Mouse (Mus musculus) right cerebral cortex, postnatal 4 days (tissue): Measurements from ENCODE around the gene Pank1.

Experiments
- DNase-seq: peaks from one replicate; pipeline ENCODE4 v3.0.0-alpha.2; 2022

The Pank1 gene

GRCm38 (mm10) chr19:34877898-34878602 lies 1.2 kb downstream of the Pank1 start:
- DNase-seq, result peak; percentile 72

DNA sequence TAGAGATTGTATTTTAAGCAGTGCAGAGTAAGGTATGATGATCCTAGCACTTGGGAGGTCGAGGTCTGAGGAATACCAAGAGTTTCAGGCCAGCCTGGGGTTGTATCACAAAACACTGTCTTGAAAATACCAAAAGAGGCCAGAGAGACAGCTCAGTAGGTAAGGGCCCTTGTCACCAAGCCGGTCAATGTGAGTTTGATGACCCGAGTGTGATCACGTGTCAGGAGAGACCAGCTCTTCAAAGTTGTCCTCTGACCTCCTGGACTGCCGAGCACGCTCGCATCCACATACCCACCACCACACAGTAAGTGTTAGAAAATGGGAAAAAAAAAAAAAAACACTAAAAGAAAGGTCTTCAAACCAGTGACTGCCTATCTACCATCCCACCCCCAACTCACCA lies 2.6 kb downstream of the Pank1 start:
- DNase-seq, result no peak

DNA sequence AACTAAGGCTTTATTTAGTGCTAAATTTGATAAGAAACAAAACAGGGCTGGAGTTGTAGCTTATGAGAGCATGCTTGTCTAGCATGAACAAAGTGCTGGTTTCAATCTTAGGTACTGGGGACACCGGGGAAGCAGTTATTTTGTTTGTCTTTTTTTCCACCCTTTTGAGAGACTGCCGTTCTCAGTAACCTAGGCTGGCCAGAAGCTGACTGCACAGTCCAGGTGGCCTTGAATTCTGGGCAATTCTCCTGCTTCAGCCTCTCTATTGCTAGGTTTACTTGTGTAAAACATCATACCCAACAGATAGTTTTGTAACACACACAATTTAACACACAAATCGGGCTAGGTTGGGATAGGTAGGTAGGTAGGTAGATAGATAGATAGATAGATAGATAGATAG lies 9.9 kb downstream of the Pank1 start:
- no peak for DNase-seq

DNA sequence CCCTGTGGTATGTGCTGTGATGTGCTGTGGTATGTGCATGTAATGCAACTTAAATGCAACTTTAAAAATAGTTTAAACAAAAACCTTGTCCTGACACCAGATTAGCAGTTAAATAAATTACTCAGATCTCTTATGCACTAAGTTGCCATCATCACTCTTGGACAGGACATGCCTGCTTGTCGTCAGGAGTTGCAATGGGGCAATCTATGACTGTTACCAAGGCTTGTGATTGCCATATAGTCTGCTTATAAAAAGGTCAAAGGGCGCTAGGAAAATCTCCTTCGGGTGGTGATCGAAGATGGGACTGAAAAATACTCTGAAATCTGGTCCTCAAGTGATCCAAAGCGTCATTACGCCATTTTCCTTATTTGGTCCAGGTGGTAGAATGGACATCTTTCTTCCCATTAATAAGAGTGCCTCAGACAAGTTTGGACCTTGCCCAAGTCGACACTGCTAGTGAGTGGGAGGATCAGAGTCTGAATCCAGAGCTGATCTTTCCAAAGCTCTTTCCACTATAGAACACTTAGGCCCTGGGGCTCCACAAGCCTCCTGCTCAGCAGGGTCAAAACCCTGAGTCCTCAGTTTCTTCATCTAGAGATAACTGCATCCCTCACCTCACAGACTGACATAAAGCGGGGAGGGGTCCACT lies 11.0 kb downstream of the Pank1 start:
- no peak for DNase-seq

DNA sequence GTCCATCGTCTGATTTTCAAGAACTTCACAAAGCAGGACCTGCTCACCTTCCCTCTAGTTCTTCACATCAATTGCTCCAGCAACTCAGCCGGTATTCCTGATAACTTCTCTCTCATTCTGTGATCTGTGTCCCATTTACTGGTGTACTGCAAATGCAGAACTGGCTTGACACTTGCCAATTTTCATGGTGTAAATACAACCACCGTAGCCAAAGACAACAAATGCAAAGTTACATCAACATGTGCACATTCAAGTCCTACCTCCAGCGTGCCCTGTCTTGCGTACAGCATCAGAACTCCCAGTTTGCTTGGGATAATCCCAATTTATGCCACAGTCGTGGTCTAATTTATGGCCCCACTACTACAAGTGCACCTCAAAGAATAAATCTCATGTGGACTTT lies 15.5 kb downstream of the Pank1 start:
- no peak for DNase-seq

DNA sequence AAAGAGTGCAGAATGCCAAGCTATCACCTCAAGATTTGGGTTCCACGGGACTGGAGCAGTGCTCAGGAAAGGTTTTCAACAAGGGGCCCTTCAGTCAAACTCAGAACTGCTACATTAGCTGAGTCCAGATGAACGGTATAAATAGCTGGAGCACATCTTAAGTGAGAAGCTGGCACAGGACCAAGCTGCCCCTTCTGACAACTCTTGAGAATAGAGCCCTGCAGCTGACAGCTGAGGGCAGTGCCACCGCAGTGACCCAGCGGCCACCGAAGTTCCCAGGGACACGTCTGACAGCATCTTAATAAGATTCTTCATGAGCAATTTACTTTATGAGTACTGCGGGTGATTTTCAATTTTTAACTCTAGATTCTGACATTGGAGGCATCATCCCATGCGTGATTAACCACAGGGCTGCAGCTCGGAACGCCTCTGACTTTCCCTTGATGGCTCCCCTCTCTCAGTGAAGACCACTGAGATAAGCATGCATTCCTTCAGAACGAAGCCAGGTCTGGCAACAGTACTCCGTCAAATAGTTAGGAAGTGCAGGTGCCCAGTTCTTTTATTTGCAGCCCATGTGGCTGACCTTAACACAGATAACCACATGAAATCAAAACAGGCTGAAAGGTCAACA lies 23.1 kb downstream of the Pank1 start:
- peak; percentile 35 for DNase-seq

GRCm38 (mm10) chr19:34851161-34851560 lies 28.1 kb downstream of the Pank1 start:
- no peak for DNase-seq

DNA sequence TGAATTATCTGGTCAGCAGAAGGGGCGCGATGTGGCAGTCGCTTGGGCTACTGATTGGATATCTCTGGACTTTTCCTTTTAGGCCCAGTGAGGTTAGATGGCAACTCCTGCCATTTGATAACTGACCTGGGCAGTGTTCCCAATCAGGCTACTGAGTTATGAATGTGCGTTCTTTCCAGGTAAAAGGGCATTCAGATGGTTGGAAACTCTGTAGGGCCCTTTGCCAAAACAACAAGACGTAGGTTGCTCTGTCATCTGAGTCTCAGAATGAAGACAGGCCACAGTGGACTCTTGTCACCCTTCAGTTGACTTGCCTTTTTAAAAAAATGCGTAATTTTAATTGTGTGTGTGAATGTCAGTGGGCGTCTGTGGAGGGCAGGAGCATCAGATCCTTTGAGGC lies 29.8 kb downstream of the Pank1 start:
- DNase-seq, result no peak

DNA sequence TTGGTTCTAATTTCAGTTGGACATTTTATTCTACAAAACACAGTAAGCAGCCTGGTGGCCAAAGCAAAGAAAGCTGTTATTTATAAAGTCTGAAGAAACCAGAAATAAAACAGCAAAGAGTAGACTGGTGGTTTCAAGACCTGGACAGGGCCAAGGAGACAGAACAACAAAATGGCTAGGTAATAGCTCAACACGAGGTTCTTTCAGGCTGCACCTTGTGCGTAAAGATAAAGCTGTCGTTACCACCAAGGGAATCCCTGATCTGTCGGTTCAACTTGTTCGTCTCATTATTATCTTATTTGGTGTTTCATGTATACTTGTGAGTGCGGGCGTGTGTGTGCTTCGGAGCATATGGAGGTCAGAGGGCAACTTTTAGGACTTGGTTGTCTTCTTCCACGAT lies 31.1 kb downstream of the Pank1 start:
- no peak for DNase-seq

GRCm38 (mm10) chr19:34847103-34847502 lies 32.2 kb downstream of the Pank1 start:
- DNase-seq, result no peak

GRCm38 (mm10) chr19:34846508-34847038 lies 32.7 kb downstream of the Pank1 start:
- no peak for DNase-seq

GRCm38 (mm10) chr19:34846005-34846404 lies 33.2 kb downstream of the Pank1 start:
- no peak for DNase-seq

DNA sequence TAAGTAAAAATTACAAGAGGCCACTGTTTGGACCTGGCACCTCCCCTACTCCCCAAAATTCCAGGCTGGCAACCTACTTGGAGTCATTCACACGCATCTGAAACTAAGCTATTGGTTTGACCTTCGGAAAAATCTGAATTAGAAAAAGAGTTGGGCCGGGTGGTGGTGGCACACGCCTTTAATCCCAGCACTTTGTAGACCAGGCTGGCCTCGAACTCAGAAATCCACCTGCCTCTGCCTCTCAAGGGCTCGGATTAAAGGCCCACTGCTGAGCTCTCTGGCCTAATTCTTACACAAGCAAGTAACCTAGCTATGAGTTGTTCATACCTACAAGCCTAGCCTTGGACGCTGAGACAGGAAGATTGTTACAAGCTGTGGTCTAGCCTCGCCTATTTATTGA lies 33.9 kb downstream of the Pank1 start:
- no peak for DNase-seq

DNA sequence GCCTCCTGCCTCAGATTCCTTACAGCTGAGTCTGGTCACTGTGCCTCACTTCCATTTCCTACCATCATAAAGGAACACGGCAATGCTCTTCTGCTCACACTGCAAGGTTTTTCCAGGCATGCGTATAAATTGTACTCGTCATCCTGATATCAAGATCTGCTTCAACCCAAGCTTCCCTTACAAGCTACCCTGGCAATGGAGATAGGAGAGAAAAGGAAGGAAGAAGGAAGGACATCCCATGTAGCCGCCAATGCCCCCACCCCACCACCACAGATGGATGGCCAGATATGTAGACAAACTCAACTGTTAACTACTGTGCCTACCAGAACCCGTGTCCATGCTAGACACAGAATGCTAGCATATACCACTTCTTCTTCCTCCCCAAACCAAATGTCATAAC lies 34.5 kb downstream of the Pank1 start:
- no peak for DNase-seq

DNA sequence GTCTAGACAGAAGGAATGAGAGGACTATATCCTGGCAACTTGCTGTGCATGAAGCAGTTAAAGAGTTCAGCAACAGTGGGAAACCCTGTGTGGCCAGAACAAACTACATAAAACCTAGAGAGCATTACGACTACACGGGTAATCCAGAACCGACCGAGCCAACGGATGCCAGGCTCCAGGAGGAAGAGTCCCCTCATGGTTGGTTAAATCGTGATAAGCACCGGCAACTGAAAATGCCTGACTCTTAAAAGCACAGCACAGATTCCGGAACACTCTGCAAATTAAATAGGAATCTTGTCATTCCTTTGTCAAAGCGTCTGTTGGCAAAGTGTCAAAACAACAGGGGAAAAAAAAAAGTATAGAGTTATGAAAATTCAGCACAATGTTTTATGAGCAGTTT lies 35.2 kb downstream of the Pank1 start:
- no peak for DNase-seq

- DNase-seq, result no peak
These were observed 37.3 kb downstream of the Pank1 start for GRCm38 (mm10) chr19:34841719-34842506.

DNA sequence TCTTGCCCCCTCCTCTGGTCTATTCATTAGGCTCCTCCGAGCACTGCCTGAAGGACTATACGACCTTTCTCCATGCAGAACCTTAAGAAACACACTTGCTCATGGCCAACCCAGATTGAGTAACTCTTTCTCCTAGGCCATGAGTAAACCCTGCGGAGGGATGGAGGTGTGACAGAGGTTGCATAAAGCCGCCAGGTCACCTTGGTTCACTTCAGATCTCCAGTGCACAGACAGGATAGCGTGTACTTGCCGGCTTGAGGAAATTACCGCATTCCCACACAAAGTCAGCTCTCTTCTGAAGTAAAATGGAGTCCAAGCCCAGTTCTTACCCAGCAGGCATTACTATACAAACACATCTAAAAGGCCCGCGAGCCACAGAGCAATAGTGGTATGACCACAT lies 40.6 kb downstream of the Pank1 start:
- DNase-seq, result no peak

GRCm38 (mm10) chr19:34831702-34832101 lies 47.6 kb downstream of the Pank1 start:
- no peak for DNase-seq

DNA sequence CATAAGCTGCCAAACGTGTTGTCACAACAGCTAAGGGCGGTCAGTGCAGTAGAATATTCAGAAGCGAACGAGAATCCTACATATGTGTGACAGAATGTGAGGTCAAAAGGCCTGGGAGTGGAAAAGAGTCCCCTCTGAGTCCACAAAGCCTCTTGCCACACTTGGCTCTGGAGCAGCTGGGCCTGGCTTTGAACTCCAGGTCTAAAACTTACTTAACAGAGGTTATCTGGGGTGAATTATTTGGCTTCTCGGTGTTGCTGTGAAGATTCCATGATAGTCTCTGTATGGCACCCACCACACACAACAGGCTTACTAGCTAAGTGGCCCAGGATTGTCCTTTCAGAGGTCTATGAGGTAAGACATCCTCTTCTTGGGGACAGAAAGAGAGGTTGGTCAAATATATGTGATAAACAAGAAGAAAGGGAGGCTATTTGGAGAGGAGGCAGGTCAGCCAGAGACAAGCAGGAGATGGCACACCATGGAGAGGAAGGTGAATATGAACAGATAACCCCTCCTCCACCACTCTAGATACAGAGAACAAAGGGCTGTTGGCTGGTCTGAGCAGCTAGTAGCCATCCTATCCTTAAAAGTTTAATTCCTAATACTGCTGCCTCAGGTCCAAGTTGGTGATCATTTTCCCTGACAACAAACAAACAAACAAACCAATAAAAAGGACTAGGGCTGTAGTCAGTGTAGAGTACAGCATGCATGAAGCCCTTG lies 51.2 kb downstream of the Pank1 start:
- no peak for DNase-seq

GRCm38 (mm10) chr19:34827444-34827843 lies 51.8 kb downstream of the Pank1 start:
- no peak for DNase-seq

DNA sequence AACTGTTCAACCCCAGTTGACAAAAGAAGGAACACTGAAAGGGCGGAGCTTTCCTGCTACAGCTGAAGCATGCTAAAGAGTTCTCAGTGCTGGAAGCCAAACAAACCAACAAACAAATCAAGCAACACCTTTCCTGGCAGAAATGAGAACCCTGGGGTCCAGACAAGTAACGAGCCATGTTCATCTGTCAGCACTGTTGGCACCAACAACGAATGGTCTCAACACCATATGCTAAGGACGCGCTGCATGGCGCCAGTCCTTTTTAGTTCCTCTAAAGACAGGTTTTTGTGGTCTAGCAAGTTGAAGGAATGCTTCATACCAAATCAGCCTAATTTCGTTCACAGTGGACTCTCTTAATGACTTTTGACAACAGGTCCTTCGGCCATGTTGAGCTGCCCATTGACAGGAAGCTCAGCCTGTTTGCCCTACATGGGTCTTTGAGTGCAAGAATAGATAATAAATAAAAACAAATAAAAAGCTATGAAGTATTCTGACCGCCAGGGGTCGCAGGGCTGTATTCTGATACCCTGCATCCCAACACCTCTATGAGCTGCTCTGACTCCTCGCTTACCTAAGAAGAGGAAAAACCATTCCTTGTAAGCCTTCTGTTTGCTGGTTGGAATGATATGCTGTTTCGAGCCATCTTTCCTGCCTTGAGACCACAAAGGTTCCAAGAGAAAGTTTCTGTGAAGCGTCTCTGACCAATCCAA lies 53.2 kb downstream of the Pank1 start:
- peak; percentile 37 for DNase-seq
